Comparison of ENCODE assay signal across 8 mouse cellular contexts in the genomic region with DNA sequence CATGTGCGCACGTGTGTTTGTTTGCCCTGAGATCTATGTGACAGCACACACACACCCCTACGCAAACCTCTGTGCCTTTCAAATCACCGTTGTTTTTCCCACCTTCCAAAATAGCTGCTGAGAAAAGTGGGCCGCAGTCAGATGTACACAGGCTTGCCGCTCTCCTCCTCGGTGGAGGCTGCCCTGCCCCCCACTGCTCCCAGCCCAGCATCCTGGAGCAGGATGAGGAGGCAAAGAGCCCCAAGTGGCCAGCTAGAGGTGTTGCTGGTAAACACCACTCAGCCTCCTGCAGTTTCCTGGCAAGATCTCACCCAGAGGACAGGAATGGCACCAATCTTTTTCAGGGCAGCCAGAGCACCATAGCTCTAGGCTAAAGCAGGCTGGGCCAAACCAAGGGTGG. TPM values are rescaled to one million over a fixed set of nuclear protein-coding genes. Genes with fewer than 3 reads are reported as not detected.
DNase-seq lines count a peak whose midpoint lies in the region; ATAC-seq and TF ChIP-seq lines count a peak whose summit lies in the region.

No protein-coding gene starts in this region.

- DNase-seq in liver, postnatal 0 days = no peak
- DNase-seq in cerebellum, adult 18-20 months = peak; percentile 81 to 87
- peak; percentile 46 for DNase-seq in embryonic facial prominence, embryonic 14.5 days (ENCODE audit: low spot score)
- DNase-seq in neural tube, embryonic 11.5 days (ENCODE audit: low spot score) = peak; percentile 57
- DNase-seq in T-cell, adult 2 months (ENCODE audit: low spot score) = no peak
- DNase-seq in adrenal gland, postnatal 25 days = no peak

- no peaks in the 10 kb centered on the region for H3K9me3 ChIP-seq in liver, postnatal 0 days (ENCODE audit: low read length)
- H3K9me3 ChIP-seq in liver, embryonic 12.5 days (replicated peaks) = no peaks in the 10 kb centered on the region
- no peaks in the 10 kb centered on the region for H3K9me3 ChIP-seq in embryonic facial prominence, embryonic 14.5 days (ENCODE audit: control insufficient read depth, low read length)
- no peaks in the 10 kb centered on the region for H3K9me3 ChIP-seq in hindbrain, embryonic 15.5 days
- no peaks in the 10 kb centered on the region for H3K9me3 ChIP-seq in neural tube, embryonic 11.5 days (ENCODE audit: control insufficient read depth, low read length)

- H3K4me2 ChIP-seq in liver, postnatal 0 days (ENCODE audit: low read depth, low read length) = no peak overlapping the region
- no peak overlapping the region for H3K4me2 ChIP-seq in liver, embryonic 12.5 days
- no peak overlapping the region for H3K4me2 ChIP-seq in embryonic facial prominence, embryonic 14.5 days (ENCODE audit: low read depth, low read length)
- no peak overlapping the region for H3K4me2 ChIP-seq in hindbrain, embryonic 15.5 days
- H3K4me2 ChIP-seq in neural tube, embryonic 11.5 days (ENCODE audit: low read depth) = no peak overlapping the region

- no peak overlapping the region for H3K27ac ChIP-seq in liver, postnatal 0 days (ENCODE audit: low read depth)
- no peak overlapping the region for H3K27ac ChIP-seq in liver, embryonic 12.5 days
- no peak overlapping the region for H3K27ac ChIP-seq in embryonic facial prominence, embryonic 14.5 days (replicated peaks; ENCODE audit: low read depth, low read length)
- no peak overlapping the region for H3K27ac ChIP-seq in hindbrain, embryonic 15.5 days (replicated peaks)
- no peak overlapping the region for H3K27ac ChIP-seq in neural tube, embryonic 11.5 days (ENCODE audit: low read depth, low read length)

- H3K4me3 ChIP-seq in liver, postnatal 0 days (ENCODE audit: low read depth, low read length) = no peak overlapping the region
- H3K4me3 ChIP-seq in liver, embryonic 12.5 days = no peak overlapping the region
- no peak overlapping the region for H3K4me3 ChIP-seq in embryonic facial prominence, embryonic 14.5 days (ENCODE audit: low read depth, low read length)
- no peak overlapping the region for H3K4me3 ChIP-seq in hindbrain, embryonic 15.5 days
- H3K4me3 ChIP-seq in neural tube, embryonic 11.5 days (ENCODE audit: low read depth, low read length) = no peak overlapping the region

- no peak overlapping the region for H3K9ac ChIP-seq in liver, postnatal 0 days (replicated peaks)
- H3K9ac ChIP-seq in liver, embryonic 12.5 days = no peak overlapping the region
- no peak overlapping the region for H3K9ac ChIP-seq in embryonic facial prominence, embryonic 14.5 days (ENCODE audit: low read depth, low read length)
- no peak overlapping the region for H3K9ac ChIP-seq in hindbrain, embryonic 15.5 days
- no peak overlapping the region for H3K9ac ChIP-seq in neural tube, embryonic 11.5 days (ENCODE audit: low read length)

- H3K27me3 ChIP-seq in liver, postnatal 0 days (ENCODE audit: insufficient read depth, low read length) = no peaks in the 10 kb centered on the region
- no peaks in the 10 kb centered on the region; the same call in 1 of the 2 replicates for H3K27me3 ChIP-seq in liver, embryonic 12.5 days (replicated peaks)
- no peaks in the 10 kb centered on the region for H3K27me3 ChIP-seq in embryonic facial prominence, embryonic 14.5 days (replicated peaks; ENCODE audit: control insufficient read depth, insufficient read depth, low read length)
- H3K27me3 ChIP-seq in hindbrain, embryonic 15.5 days = no peaks in the 10 kb centered on the region
- no peaks in the 10 kb centered on the region for H3K27me3 ChIP-seq in neural tube, embryonic 11.5 days (ENCODE audit: control insufficient read depth, insufficient read depth, low read length)

- TF ChIP-seq CTCF in liver, postnatal 0 days (IDR thresholded peaks at IDR 0.05; ENCODE audit: low read depth) = peak; percentile 36

- H3K36me3 ChIP-seq in liver, postnatal 0 days (replicated peaks; ENCODE audit: insufficient read depth, low read length) = no peaks in the 10 kb centered on the region
- no peaks in the 10 kb centered on the region for H3K36me3 ChIP-seq in liver, embryonic 12.5 days
- H3K36me3 ChIP-seq in embryonic facial prominence, embryonic 14.5 days (ENCODE audit: control insufficient read depth, insufficient read depth, low read length) = no peaks in the 10 kb centered on the region
- H3K36me3 ChIP-seq in hindbrain, embryonic 15.5 days = peaks cover 22% of the 10 kb centered on the region
- no peaks in the 10 kb centered on the region for H3K36me3 ChIP-seq in neural tube, embryonic 11.5 days (ENCODE audit: control insufficient read depth, insufficient read depth, low read length)

- WGBS in liver, postnatal 0 days (ENCODE audit: insufficient replicate concordance) = 45% methylated on average over 7 of the region's 7 CpGs
- WGBS in liver, embryonic 12.5 days (ENCODE audit: insufficient replicate concordance) = 37% methylated on average over 7 of the region's 7 CpGs
- WGBS in embryonic facial prominence, embryonic 14.5 days = 22% methylated on average over 7 of the region's 7 CpGs
- 41% methylated on average over 7 of the region's 7 CpGs for WGBS in hindbrain, embryonic 15.5 days
- 37% methylated on average over 7 of the region's 7 CpGs for WGBS in neural tube, embryonic 11.5 days

- no peak for TF ChIP-seq EP300 in liver, postnatal 0 days (IDR thresholded peaks at IDR 0.05; ENCODE audit: low read depth)

- H3K4me1 ChIP-seq in liver, postnatal 0 days (ENCODE audit: insufficient read depth) = no peaks in the 10 kb centered on the region
- H3K4me1 ChIP-seq in liver, embryonic 12.5 days = no peaks in the 10 kb centered on the region
- no peaks in the 10 kb centered on the region for H3K4me1 ChIP-seq in embryonic facial prominence, embryonic 14.5 days (ENCODE audit: control insufficient read depth, insufficient read depth, low read length)
- peaks cover 27% of the 10 kb centered on the region for H3K4me1 ChIP-seq in hindbrain, embryonic 15.5 days (replicated peaks)
- H3K4me1 ChIP-seq in neural tube, embryonic 11.5 days (ENCODE audit: control insufficient read depth, insufficient read depth, low read length) = no peaks in the 10 kb centered on the region

- no peak for ATAC-seq in liver, postnatal 0 days
- no peak for ATAC-seq in liver, embryonic 12.5 days
- ATAC-seq in embryonic facial prominence, embryonic 14.5 days (ENCODE audit: low read depth) = no peak
- ATAC-seq in hindbrain, embryonic 15.5 days (ENCODE audit: low FRiP score, low read depth) = peak; percentile 71; the same call in 1 of the 2 replicates
- ATAC-seq in neural tube, embryonic 11.5 days (ENCODE audit: insufficient read depth, low FRiP score, low TSS enrichment) = peak; percentile 35; the same call in 1 of the 2 replicates

RNA-seq across cellular contexts. Expression of gene Lrrn2, which starts 54.8 kb away (rescaled TPM):
- polyA plus RNA-seq in liver, postnatal 0 days (2015; fragmentation: Nextera tagmentation; extraction: Ambion mirVana) = 0.05 TPM in 1 of 2 replicates, not detected in the other
- polyA plus RNA-seq in liver, embryonic 12.5 days (2016; fragmentation: Nextera tagmentation; extraction: Ambion mirVana) = 0.55 and 0.62 TPM in 2 replicates
- 7.0 and 10.2 TPM in 2 replicates for polyA plus RNA-seq in embryonic facial prominence, embryonic 14.5 days (2014; fragmentation: Nextera tagmentation; extraction: Ambion mirVana)
- polyA plus RNA-seq in hindbrain, embryonic 15.5 days (2015; fragmentation: Nextera tagmentation; extraction: Ambion mirVana) = 49.3 and 58.4 TPM in 2 replicates
- polyA plus RNA-seq in neural tube, embryonic 11.5 days (2014; fragmentation: Nextera tagmentation; extraction: Ambion mirVana) = 8.1 and 8.5 TPM in 2 replicates
- 9.4 and 9.7 TPM in 2 replicates for total RNA-seq in adrenal gland, postnatal 25 days (2021)

Comparison
In these comparisons a context has a peak if more than half of its experiments do, and no peak if none do; other contexts are left out.
1. ATAC-seq: peak in hindbrain, embryonic 15.5 days (single experiment) and neural tube, embryonic 11.5 days (single experiment); none in liver, postnatal 0 days (single experiment), liver, embryonic 12.5 days (single experiment) and embryonic facial prominence, embryonic 14.5 days (single experiment).
2. DNase-seq: peak in cerebellum, adult 18-20 months (2 of 2), embryonic facial prominence, embryonic 14.5 days (single experiment) and neural tube, embryonic 11.5 days (single experiment); none in liver, postnatal 0 days (single experiment), T-cell, adult 2 months (single experiment) and adrenal gland, postnatal 25 days (single experiment).